Mouse (Mus musculus) heart, postnatal 0 days (tissue): ENCODE results near the gene Duox1. TPM values are rescaled to one million over a fixed set of nuclear protein-coding genes. Genes with fewer than 3 reads are reported as not detected.

ENCODE experiments used
- ATAC-seq: fragments of 200-750 bp; cut with Nextera tagmentation; 2 replicates; pipeline ENCODE4 v1.8.0; 2017; ENCODE audit warnings: low read depth, moderate number of reproducible peaks, moderate library complexity; ENCODE audit not compliant: insufficient read depth
- DNase-seq: peaks from one replicate; pipeline ENCODE4 v3.0.0-alpha.2; 2016; ENCODE audit warnings: low spot score
- H3K27ac ChIP-seq: fragments of 300-500 bp; sonication (generic); 2 replicates; pipeline ENCODE4 v1.5.1; 2014; ENCODE audit warnings: low read depth, mild to moderate bottlenecking
- H3K27me3 ChIP-seq: fragments of 300-500 bp; sonication (generic); 2 replicates; pipeline ENCODE4 v1.6.1; 2014; ENCODE audit warnings: low read length, mixed read lengths; ENCODE audit not compliant: control insufficient read depth, insufficient read depth
- H3K36me3 ChIP-seq: fragments of 300-500 bp; sonication (generic); replicated peaks from 2 replicates; pipeline ENCODE4 v1.6.1; 2014; ENCODE audit warnings: low read length, mixed read lengths; ENCODE audit not compliant: control insufficient read depth, insufficient read depth
- H3K4me1 ChIP-seq: fragments of 300-500 bp; sonication (generic); 2 replicates; pipeline ENCODE4 v1.6.1; 2014; ENCODE audit warnings: antibody characterized with exemption; ENCODE audit not compliant: control insufficient read depth, insufficient read depth
- H3K4me2 ChIP-seq: fragments of 300-500 bp; sonication (generic); 2 replicates; pipeline ENCODE4 v1.6.1; 2014; ENCODE audit warnings: low read depth, mild to moderate bottlenecking, low read length, moderate library complexity
- H3K4me3 ChIP-seq: fragments of 300-500 bp; sonication (generic); 2 replicates; pipeline ENCODE4 v1.5.1; 2014; ENCODE audit warnings: low read depth, low read length
- H3K9ac ChIP-seq: fragments of 300-500 bp; sonication (generic); replicated peaks from 2 replicates; pipeline ENCODE4 v1.6.1; 2014; ENCODE audit warnings: low read depth, low read length, mixed read lengths
- H3K9me3 ChIP-seq: fragments of 300-500 bp; sonication (generic); replicated peaks from 2 replicates; pipeline ENCODE4 v1.6.1; 2016; ENCODE audit warnings: low read length; ENCODE audit not compliant: control insufficient read depth
- CTCF ChIP-seq: IDR thresholded peaks from 2 replicates; pipeline ENCODE4 v1.5.1; 2016; ENCODE audit warnings: antibody characterized with exemption, control low read depth, low read depth
- EP300 ChIP-seq: IDR thresholded peaks from 2 replicates; pipeline ENCODE4 v1.6.1; 2016; ENCODE audit warnings: antibody characterized with exemption, low read depth
- WGBS: fragments of 180-500 bp; shearing (Covaris S2); extraction: QIAGEN DNeasy Blood & Tissue Kit; methylation state at CpG from one replicate; pipeline ENCODE4 v1.1.7; 2014; 5-methylcytosine and 5-hydroxymethylcytosine counted together
- polyA plus RNA-seq: library from polyadenylated mRNA; unstranded; fragments of >200 nt; fragmentation: Nextera tagmentation; extraction: Ambion mirVana; gene quantifications from 2 replicates; pipeline ENCODE4 v1.2.1, GENCODE M21; 2015
- total RNA-seq: library from RNA; depleted of rRNA; stranded (reverse); fragments of >200 nt; gene quantifications from 2 replicates; pipeline ENCODE4 v1.2.3, GENCODE M21; 2014; ENCODE audit warnings: low replicate concordance

Duox1 gene
- total and polyA plus RNA-seq, 2 experiments from 2014 or later: not detected

DNA sequence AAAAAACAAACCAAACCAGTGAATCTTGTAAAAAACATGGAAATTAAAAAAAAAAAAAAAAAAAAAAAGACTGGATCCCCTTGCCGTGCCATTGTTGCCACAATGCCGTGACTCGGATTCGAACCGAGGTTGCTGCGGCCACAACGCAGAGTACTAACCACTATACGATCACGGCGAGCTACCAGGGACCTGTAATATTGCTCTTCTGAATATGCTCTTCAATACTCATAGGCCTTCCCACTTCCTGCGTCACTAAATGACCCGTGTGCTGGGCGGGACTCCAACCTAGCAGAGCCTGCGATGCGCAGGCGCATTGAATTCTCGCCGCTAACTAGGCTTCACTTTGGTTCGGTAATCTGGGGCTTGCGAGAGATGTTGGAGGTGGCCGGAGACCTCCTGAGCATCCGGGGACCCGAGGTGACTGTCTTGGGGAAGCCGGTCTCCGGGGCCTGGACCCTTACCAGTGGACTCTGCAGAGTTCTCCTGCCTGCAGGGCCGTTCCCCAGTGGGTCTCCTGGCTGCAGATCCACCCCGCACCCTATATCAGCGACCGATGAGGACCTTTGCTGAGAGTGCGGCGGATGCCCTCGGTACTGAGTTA lies 60.0 kb downstream of the Duox1 start:
- Histone ChIP-seq H3K9me3 (no peaks in the 10 kb centered on the region), H3K4me3 (peak overlapping the region; percentile 74), H3K4me1 (peaks cover 5% of the 10 kb centered on the region; the same call in 1 of the 2 replicates), H3K27ac (peak overlapping the region; percentile 87), H3K36me3 (no peaks in the 10 kb centered on the region), H3K4me2 (peak overlapping the region; percentile 90), H3K27me3 (no peaks in the 10 kb centered on the region), H3K9ac (peak overlapping the region; percentile 68)
- peak; percentile 85 for ATAC-seq
- DNase-seq: peak; percentile 96
- 0% methylated on average over 32 of the region's 32 CpGs for WGBS
- TF ChIP-seq CTCF (no peak), EP300 (no peak)

DNA sequence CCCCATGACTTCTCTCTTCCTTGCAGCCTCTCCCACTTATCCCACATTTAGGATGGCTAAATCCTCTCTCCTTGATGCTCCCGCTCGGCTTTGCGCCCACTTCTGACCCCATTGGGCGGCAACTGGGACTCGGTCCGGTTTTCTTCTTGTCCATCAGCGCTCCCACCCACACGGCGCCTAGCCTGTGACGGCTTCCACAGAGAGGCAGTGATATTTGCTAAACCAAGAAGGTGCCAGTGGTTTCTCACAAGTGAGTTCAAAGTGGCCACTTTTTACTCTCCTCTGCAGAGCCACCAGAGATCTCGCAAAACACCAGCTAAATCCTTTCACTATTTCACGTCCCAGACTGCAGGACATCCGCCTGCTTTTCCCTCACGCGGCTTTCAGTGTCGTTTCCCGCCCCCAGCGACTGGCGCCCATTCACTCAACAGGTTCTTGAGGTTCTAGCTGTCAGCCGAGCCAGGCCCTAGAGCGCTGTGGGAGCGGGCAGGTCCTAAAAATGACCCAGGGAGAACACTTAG lies 60.6 kb downstream of the Duox1 start:
- 0% methylated on average over 22 of the region's 22 CpGs for WGBS
- H3K4me3 ChIP-seq: peak overlapping the region; percentile 74
- no peak for ATAC-seq
- peak overlapping the region; percentile 90 for H3K4me2 ChIP-seq
- DNase-seq: no peak
- no peaks in the 10 kb centered on the region for H3K9me3 ChIP-seq
- peak overlapping the region; percentile 87 for H3K27ac ChIP-seq
- H3K4me1 ChIP-seq: peaks cover 7% of the 10 kb centered on the region; the same call in 1 of the 2 replicates
- no peaks in the 10 kb centered on the region for H3K36me3 ChIP-seq
- no peaks in the 10 kb centered on the region for H3K27me3 ChIP-seq
- no peak for TF ChIP-seq EP300
- no peak for TF ChIP-seq CTCF
- peak overlapping the region; percentile 68 for H3K9ac ChIP-seq

DNA sequence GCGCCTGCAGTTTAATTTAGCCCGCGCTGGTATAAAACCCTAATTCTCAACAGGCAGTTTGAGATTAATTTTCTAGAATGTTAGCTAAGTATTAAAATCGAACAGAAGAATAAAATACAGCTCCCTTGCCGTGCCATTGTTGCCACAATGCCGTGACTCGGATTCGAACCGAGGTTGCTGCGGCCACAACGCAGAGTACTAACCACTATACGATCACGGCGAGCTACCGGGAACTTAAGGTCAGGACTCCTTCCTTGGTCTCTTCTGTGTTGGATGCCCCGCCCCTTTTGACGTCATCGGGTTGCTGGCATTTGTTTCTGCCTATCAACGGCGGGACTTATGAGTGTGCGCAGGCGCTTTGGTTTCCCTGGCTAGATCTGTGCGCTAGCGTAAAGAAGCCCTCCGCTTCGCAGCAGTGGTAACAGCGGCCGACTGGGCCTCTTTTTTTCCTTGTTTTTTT lies 61.8 kb downstream of the Duox1 start:
- TF ChIP-seq CTCF (no peak), EP300 (no peak)
- WGBS: under 1% methylated on average over 28 of the region's 28 CpGs
- Histone ChIP-seq H3K9ac (peak overlapping the region; percentile 61; the same call in 1 of the 2 replicates), H3K27me3 (no peaks in the 10 kb centered on the region), H3K36me3 (no peaks in the 10 kb centered on the region), H3K4me3 (peak overlapping the region; percentile 66), H3K9me3 (no peaks in the 10 kb centered on the region), H3K4me2 (peak overlapping the region; percentile 58), H3K4me1 (peaks cover 7% of the 10 kb centered on the region; the same call in 1 of the 2 replicates), H3K27ac (peak overlapping the region; percentile 90)
- DNase-seq: peak; percentile 94
- peak; percentile 83 for ATAC-seq

DNA sequence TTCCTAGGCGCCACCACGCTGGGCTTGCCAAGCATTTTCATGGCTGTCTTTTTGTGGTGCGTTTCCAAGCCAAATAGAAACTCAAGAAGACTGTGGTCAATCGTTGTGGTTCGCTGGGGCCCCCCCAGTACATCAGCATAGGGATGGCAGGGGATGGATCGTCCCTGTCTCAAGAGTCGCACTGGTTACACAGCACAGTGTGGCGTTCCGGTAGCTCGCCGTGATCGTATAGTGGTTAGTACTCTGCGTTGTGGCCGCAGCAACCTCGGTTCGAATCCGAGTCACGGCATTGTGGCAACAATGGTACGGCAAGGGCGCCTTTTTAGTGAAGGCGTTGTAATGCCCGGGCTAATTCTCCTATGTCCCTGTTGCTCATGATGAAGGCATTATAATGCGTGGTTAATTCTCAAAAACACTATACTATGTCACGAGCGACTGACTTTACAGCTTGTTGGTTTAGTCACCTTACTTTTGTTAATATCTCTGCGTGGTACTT lies 62.3 kb downstream of the Duox1 start:
- ATAC-seq (peak; percentile 65), DNase-seq (peak; percentile 54)
- Histone ChIP-seq H3K4me2 (peak overlapping the region; percentile 58), H3K27ac (peak overlapping the region; percentile 90), H3K4me3 (peak overlapping the region; percentile 66), H3K4me1 (peaks cover 7% of the 10 kb centered on the region; the same call in 1 of the 2 replicates), H3K9ac (peak overlapping the region; percentile 61; the same call in 1 of the 2 replicates), H3K9me3 (no peaks in the 10 kb centered on the region), H3K27me3 (no peaks in the 10 kb centered on the region), H3K36me3 (no peaks in the 10 kb centered on the region)
- WGBS: under 1% methylated on average over 26 of the region's 26 CpGs
- TF ChIP-seq CTCF (no peak), EP300 (no peak)

DNA sequence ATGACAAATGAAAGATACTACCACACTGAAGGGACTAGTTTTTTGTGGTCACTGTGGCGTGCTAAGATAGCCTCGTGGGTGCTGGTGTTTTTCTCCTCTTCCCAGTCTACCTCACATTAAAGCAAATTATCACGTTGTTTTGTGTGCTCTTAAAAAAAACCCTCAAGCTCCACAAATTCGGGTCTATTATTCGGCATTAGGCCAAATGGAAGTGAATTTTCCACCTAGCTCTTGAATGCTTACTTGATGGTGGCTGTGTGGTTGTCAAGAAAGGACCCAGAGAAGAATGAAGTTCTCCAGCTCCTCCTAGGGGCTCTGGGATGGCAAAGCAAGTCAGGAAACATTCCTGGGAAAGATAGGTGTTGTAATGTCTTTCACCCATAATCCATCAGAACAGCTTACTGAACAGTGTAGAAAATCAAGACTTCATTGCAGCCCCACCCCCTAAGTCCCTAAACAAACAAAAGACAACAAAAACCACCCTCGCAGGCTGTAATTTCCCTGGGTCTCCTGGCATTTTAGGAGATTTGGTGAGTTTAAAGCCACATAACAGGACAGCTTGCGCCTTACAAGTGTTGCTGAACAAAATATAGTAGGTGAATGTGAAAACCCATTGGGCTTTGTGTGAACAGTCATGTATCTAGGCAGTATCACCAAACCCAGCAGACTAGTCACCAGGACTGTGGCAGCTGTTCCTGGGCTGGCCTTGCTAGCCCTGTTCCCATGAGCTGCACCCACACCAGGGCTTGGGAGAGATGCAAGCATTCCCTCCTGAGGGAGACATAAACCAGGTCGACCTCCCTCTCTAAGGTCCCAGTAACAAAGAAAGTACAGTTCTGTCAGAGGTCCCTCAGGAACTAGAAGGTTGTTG lies 63.2 kb downstream of the Duox1 start:
- no peak overlapping the region for H3K9ac ChIP-seq
- H3K36me3 ChIP-seq: no peaks in the 10 kb centered on the region
- H3K4me1 ChIP-seq: peaks cover 7% of the 10 kb centered on the region; the same call in 1 of the 2 replicates
- ATAC-seq: no peak
- H3K4me2 ChIP-seq: peak overlapping the region; percentile 58
- TF ChIP-seq EP300: no peak
- peak; percentile 62 for TF ChIP-seq CTCF
- H3K27ac ChIP-seq: peak overlapping the region; percentile 90
- H3K4me3 ChIP-seq: peak overlapping the region; percentile 66
- peak; percentile 75 for DNase-seq
- H3K27me3 ChIP-seq: no peaks in the 10 kb centered on the region
- WGBS: 18% methylated on average over 8 of the region's 8 CpGs
- no peaks in the 10 kb centered on the region for H3K9me3 ChIP-seq
